Mouse (Mus musculus) bone marrow macrophage, adult 2 months (primary cell): ENCODE results near the gene Emilin2. TPM values are rescaled to one million over a fixed set of nuclear protein-coding genes. Genes with fewer than 3 reads are reported as not detected.

Source experiments
- H3K27ac ChIP-seq: 2 replicates; pipeline ENCODE4 v1.5.1; 2012; ENCODE audit warnings: low read depth, low read length; ENCODE audit not compliant: insufficient read depth
- H3K4me1 ChIP-seq: 2 replicates; pipeline ENCODE4 v1.6.1; 2012; ENCODE audit warnings: low read length; ENCODE audit not compliant: control insufficient read depth, insufficient read depth
- H3K4me3 ChIP-seq: 2 replicates; pipeline ENCODE4 v1.5.1; 2012; ENCODE audit warnings: mild to moderate bottlenecking, low read length, moderate library complexity; ENCODE audit not compliant: insufficient read depth
- CTCF ChIP-seq: IDR thresholded peaks from 2 replicates; pipeline ENCODE4 v1.5.1; 2012; ENCODE audit warnings: low read depth, mild to moderate bottlenecking, low read length, moderate library complexity
- POLR2A ChIP-seq: IDR thresholded peaks from 2 replicates; pipeline ENCODE4 v1.6.1; 2012; ENCODE audit warnings: mild to moderate bottlenecking, low read depth, low read length, borderline replicate concordance
- polyA plus RNA-seq: library from polyadenylated mRNA; stranded (reverse); fragments of >200 nt; gene quantifications from 2 replicates; pipeline ENCODE4 v1.2.4, GENCODE M21; 2012; ENCODE audit not compliant: missing spikeins, insufficient read depth, insufficient read length

The Emilin2 gene
- polyA plus RNA-seq, 1 experiment: 102 TPM

- Histone ChIP-seq H3K4me3 (no peak overlapping the region), H3K4me1 (peaks cover 35% of the 10 kb centered on the region), H3K27ac (no peak overlapping the region)
Measured at GRCm38 (mm10) chr17:71268599-71268998, 43.2 kb downstream of the Emilin2 start.

GRCm38 (mm10) chr17:71268152-71268551, 43.6 kb downstream of the Emilin2 start:
- Histone ChIP-seq H3K27ac (no peak overlapping the region), H3K4me3 (no peak overlapping the region), H3K4me1 (peaks cover 40% of the 10 kb centered on the region)
- no peak for TF ChIP-seq CTCF
- no peak for TF ChIP-seq POLR2A

More at GRCm38 (mm10) chr17:71268599-71268998, 43.2 kb downstream of the Emilin2 start:
- TF ChIP-seq CTCF: no peak
- TF ChIP-seq POLR2A: no peak

GRCm38 (mm10) chr17:71267374-71267773, 44.4 kb downstream of the Emilin2 start:
- Histone ChIP-seq H3K27ac (no peak overlapping the region), H3K4me3 (no peak overlapping the region), H3K4me1 (peaks cover 46% of the 10 kb centered on the region)
- TF ChIP-seq POLR2A: no peak
- TF ChIP-seq CTCF: no peak

GRCm38 (mm10) chr17:71265336-71266051, 46.3 kb downstream of the Emilin2 start:
- Histone ChIP-seq H3K4me1 (peaks cover 61% of the 10 kb centered on the region), H3K27ac (peak overlapping the region; percentile 53), H3K4me3 (no peak overlapping the region)
- TF ChIP-seq CTCF: no peak
- no peak for TF ChIP-seq POLR2A

- TF ChIP-seq CTCF: no peak
- TF ChIP-seq POLR2A: no peak
- Histone ChIP-seq H3K4me3 (0 out of 2 replicates have a peak overlapping the region, but pooled peaks have one; percentile 3), H3K27ac (peak overlapping the region; percentile 53), H3K4me1 (peaks cover 66% of the 10 kb centered on the region)
Measured at GRCm38 (mm10) chr17:71264739-71265138, 47.0 kb downstream of the Emilin2 start.

GRCm38 (mm10) chr17:71263136-71263535, 48.6 kb downstream of the Emilin2 start:
- Histone ChIP-seq H3K4me3 (no peak overlapping the region), H3K4me1 (peaks cover 79% of the 10 kb centered on the region), H3K27ac (peak overlapping the region; percentile 62)
- no peak for TF ChIP-seq CTCF
- TF ChIP-seq POLR2A: no peak

- peak; percentile 40; the same call in 1 of the 2 replicates for TF ChIP-seq CTCF
- no peak for TF ChIP-seq POLR2A
- no peak overlapping the region for H3K4me3 ChIP-seq
- peaks cover 84% of the 10 kb centered on the region for H3K4me1 ChIP-seq
- no peak overlapping the region for H3K27ac ChIP-seq
Measured at GRCm38 (mm10) chr17:71260658-71261057, 51.1 kb downstream of the Emilin2 start.

- Histone ChIP-seq H3K4me3 (no peak overlapping the region), H3K27ac (peak overlapping the region; percentile 39), H3K4me1 (peaks cover 76% of the 10 kb centered on the region)
- TF ChIP-seq CTCF (no peak), POLR2A (no peak)
Measured at GRCm38 (mm10) chr17:71259727-71260126, 52.1 kb downstream of the Emilin2 start.

- no peak for TF ChIP-seq POLR2A
- no peak overlapping the region for H3K4me3 ChIP-seq
- peak overlapping the region; percentile 66 for H3K27ac ChIP-seq
- H3K4me1 ChIP-seq: peaks cover 55% of the 10 kb centered on the region
Measured at GRCm38 (mm10) chr17:71256806-71257536, 54.8 kb downstream of the Emilin2 start.

- Histone ChIP-seq H3K27ac (no peak overlapping the region), H3K4me1 (peaks cover 53% of the 10 kb centered on the region)
- TF ChIP-seq CTCF (no peak), POLR2A (no peak)
Measured at GRCm38 (mm10) chr17:71256068-71256615, 55.6 kb downstream of the Emilin2 start.

More at GRCm38 (mm10) chr17:71256068-71256615, 55.6 kb downstream of the Emilin2 start:
- H3K4me3 ChIP-seq: no peak overlapping the region
